Mouse (Mus musculus) neural tube, embryonic 11.5 days (tissue): ENCODE measurements around the gene Plcxd1. TPM values are rescaled to one million over a fixed set of nuclear protein-coding genes. Genes with fewer than 3 reads are reported as not detected.
"Not testable (repeated sequence)": the region's sequence is repeated elsewhere in the genome, so short reads cannot be mapped to it uniquely, and the experiment has no call there.

ENCODE experiments used
- ATAC-seq: fragments of 200-750 bp; cut with Nextera tagmentation; 2 replicates; pipeline ENCODE4 v1.8.0; 2017; ENCODE audit warnings: moderate number of reproducible peaks, mild to moderate bottlenecking, moderate TSS enrichment, moderate library complexity; ENCODE audit not compliant: insufficient read depth, low FRiP score, low TSS enrichment
- DNase-seq: peaks from one replicate; pipeline ENCODE4 v3.0.0-alpha.2; 2015; ENCODE audit warnings: low spot score
- H3K27ac ChIP-seq: fragments of 300-500 bp; sonication (generic); 2 replicates; pipeline ENCODE4 v1.5.1; 2014; ENCODE audit warnings: low read depth, mild to moderate bottlenecking, low read length
- H3K27me3 ChIP-seq: fragments of 300-500 bp; sonication (generic); 2 replicates; pipeline ENCODE4 v1.6.1; 2014; ENCODE audit warnings: mild to moderate bottlenecking, low read length, mixed read lengths; ENCODE audit not compliant: control insufficient read depth, insufficient read depth
- H3K36me3 ChIP-seq: fragments of 300-500 bp; sonication (generic); 2 replicates; pipeline ENCODE4 v1.6.1; 2014; ENCODE audit warnings: mild to moderate bottlenecking, low read length, moderate library complexity, mixed read lengths; ENCODE audit not compliant: control insufficient read depth, insufficient read depth
- H3K4me1 ChIP-seq: fragments of 300-500 bp; sonication (generic); 2 replicates; pipeline ENCODE4 v1.6.1; 2014; ENCODE audit warnings: low read length, mixed read lengths; ENCODE audit not compliant: control insufficient read depth, insufficient read depth
- H3K4me2 ChIP-seq: fragments of 300-500 bp; sonication (generic); 2 replicates; pipeline ENCODE4 v1.6.1; 2014; ENCODE audit warnings: low read depth, mild to moderate bottlenecking, moderate library complexity
- H3K4me3 ChIP-seq: fragments of 300-500 bp; sonication (generic); 2 replicates; pipeline ENCODE4 v1.5.1; 2014; ENCODE audit warnings: low read depth, low read length
- H3K9ac ChIP-seq: fragments of 300-500 bp; sonication (generic); 2 replicates; pipeline ENCODE4 v1.6.1; 2014; ENCODE audit warnings: mild to moderate bottlenecking, low read length
- H3K9me3 ChIP-seq: fragments of 300-500 bp; sonication (generic); 2 replicates; pipeline ENCODE4 v1.6.1; 2016; ENCODE audit warnings: low read length; ENCODE audit not compliant: control insufficient read depth
- WGBS: fragments of 180-500 bp; shearing (Covaris S2); extraction: QIAGEN DNeasy Blood & Tissue Kit; methylation state at CpG from one replicate; pipeline ENCODE4 v1.1.7; 2014; 5-methylcytosine and 5-hydroxymethylcytosine counted together
- polyA plus RNA-seq: library from polyadenylated mRNA; unstranded; fragments of >200 nt; fragmentation: Nextera tagmentation; extraction: Ambion mirVana; gene quantifications from 2 replicates; pipeline ENCODE4 v1.2.1, GENCODE M21; 2014

Plcxd1 gene
- 0.32 and 0.73 TPM in 2 replicates for polyA plus RNA-seq

DNA sequence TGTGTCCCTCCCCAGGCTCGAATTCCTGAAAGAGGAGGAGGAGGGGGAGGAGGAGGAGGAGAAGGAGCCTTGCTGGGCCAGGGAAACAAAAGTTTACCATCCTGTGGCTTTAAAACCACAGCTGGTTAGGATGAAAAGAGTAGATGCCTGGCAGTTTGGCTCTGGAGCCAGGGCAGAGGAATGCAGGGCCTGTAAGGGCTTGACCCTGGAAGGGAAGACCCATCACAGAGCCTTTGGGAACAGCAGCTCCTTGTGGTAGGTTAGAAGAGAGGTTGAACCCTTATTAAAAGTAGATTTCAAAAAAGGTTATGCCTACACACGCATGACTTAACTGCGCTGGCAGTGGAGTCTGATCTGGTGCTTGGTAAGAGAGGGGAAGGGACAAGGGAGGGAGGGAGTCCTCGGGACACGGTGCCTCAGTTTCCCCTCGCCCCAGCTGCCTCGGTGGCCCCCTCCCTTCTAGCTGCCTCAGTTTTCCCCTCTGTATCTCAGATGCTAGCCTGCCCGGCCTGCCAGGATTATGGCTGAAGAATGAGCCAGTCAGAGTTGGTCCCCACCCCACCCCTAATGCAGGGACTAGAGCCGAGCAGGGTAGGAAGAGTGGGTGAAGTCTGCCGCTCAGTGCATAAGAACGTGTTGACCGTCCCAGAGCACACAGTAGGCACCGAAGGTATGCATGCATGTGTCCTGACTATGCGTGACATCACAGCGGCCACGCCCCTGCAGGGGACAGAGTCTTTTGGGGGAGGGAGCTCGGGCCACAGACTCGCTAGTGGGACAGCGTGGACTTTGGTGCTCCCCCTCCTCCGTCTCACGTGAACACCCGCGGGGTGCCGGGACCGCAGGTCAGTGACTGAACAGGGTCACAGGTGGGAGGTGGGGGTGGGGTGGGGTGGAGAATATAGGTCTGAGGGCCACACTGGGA lies at the start of gene Plcxd1:
Gene Plcxd1, plus strand, starts transcription at position 314 of the 925 bp plus-strand sequence.
- H3K4me3 ChIP-seq, result no peak within 1 kb of the TSS
- peaks cover 14% of the 10 kb centered on the region for H3K36me3 ChIP-seq
- WGBS, result 4% methylated on average over 22 of the region's 25 CpGs
- DNase-seq (no peak), ATAC-seq (no peak)
- no peak within 1 kb of the TSS for H3K9ac ChIP-seq
- H3K27ac ChIP-seq, result no peak within 1 kb of the TSS
- H3K27me3 ChIP-seq, result no peaks in the 10 kb centered on the region
- peaks cover 12% of the 10 kb centered on the region; the same call in 1 of the 2 replicates for H3K4me1 ChIP-seq
- no peaks in the 10 kb centered on the region for H3K9me3 ChIP-seq
- peak within 1 kb of the TSS; percentile 44 for H3K4me2 ChIP-seq

DNA sequence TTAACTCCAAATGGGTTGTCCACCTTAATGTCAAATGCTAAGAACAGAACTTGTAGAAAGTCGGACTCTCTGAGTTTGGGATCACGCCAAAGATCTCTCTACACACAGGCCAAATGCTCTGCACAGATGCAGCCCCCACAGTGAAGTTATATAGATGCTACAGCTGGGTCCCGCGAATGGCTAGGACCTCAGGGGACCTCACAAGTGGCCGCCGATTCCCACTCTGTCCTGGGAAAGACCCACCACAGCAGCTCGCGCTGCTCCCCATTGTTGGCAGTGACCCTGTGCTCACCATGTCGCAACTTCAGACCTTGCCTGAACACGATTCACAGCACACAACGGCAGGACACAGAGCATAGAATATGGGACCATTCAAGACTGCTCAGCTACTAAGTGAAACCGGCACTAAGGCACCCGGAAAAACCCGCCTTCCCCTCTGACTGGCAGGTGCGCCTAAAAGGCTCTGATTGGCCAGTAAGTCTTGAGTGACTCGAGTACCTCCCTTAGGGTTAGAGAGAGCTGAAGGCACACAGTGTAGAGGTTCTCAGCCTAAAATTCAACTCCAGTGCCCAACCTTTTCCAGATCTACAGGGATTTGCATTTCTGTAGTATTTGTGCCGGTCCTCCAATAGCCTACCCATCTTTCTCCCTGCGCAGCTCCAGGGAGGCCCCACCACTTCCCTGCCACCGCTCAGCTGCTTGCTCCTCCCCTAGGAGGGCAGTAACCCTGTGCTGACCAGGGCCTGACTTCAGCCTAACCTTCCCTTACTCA lies 41.9 kb upstream of the Plcxd1 start:
- DNase-seq (peak; percentile 78), ATAC-seq (peak; percentile 96)
- Histone ChIP-seq H3K4me1 (no peaks in the 10 kb centered on the region), H3K4me3 (peak overlapping the region; percentile 52), H3K36me3 (no peaks in the 10 kb centered on the region), H3K27me3 (no peaks in the 10 kb centered on the region), H3K9ac (peak overlapping the region; percentile 56), H3K4me2 (peak overlapping the region; percentile 51), H3K9me3 (no peaks in the 10 kb centered on the region), H3K27ac (no peak overlapping the region)
- WGBS, result 4% methylated on average over 19 of the region's 19 CpGs

GRCm38 (mm10) chr5:110072413-110072812 lies 27.4 kb upstream of the Plcxd1 start, which contains the start of gene Gm17655:
TSS of gene Gm17655 (minus strand) at chr5:110072513.
- not testable (repeated sequence) for DNase-seq, ATAC-seq, H3K4me1 ChIP-seq, H3K27me3 ChIP-seq, H3K9ac ChIP-seq, H3K27ac ChIP-seq, H3K4me3 ChIP-seq, H3K4me2 ChIP-seq, H3K36me3 ChIP-seq
- WGBS, result 84% methylated on average over 2 of the region's 2 CpGs
- peaks cover 12% of the 10 kb centered on the region for H3K9me3 ChIP-seq

DNA sequence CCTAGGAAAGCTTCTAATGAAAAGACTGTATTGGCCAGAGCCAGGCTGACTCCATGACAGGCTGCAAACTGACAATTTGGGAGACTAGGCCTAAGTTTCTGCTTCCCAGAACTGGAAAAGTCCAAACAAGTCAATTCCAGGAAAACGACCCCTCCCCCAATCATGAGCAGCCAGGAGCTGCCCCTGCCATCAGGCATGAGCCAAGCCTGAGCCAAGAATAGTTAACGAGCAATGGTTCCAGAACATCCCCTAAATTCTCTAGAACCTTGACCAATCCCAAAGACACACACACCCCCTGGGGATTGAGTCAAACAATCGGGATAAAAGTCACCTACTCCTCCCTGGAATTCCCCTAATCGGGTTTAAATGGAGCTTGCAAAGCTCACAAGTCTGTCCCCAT lies 16.8 kb upstream of the Plcxd1 start:
- no peak overlapping the region for H3K4me3 ChIP-seq

DNA sequence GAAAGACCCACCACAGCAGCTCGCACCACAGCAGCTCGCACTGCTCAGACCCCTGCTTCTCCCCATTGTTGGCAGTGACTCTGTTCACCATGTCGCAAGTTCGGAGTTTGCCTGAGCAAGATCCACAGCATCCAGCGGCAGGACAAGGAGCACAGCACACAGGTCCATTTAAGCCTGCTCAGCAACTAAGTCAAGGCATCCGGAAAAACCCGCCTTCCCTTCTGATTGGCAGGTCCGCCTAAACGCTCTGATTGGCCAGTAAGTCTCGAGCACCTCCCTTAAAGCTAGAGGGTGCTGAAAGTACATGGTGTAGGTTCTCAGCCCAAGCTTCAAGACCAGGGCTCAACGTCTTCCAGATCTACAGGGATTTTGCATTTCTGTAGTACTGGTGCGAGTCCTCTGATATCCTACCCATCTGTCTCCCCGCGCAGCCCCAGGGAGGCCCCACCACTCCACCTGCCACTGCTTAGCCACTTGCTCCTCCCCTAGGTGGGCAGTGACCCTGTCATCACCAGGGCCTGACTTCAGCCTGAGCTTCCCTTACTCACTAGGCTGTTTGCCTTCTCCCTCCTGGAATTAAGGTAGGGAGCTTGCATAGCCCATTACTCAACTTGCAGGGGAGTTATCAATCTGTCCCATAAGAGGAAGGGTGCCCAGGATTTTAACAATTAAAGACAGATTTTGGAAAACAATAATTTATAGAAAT lies 13.5 kb upstream of the Plcxd1 start:
- H3K27me3 ChIP-seq, result no peaks in the 10 kb centered on the region
- no peak overlapping the region for H3K4me3 ChIP-seq
- 37% methylated on average over 14 of the region's 14 CpGs for WGBS

More for the DNA sequence above, 16.8 kb upstream of the Plcxd1 start:
- Histone ChIP-seq H3K36me3 (no peaks in the 10 kb centered on the region), H3K4me2 (no peak overlapping the region), H3K27me3 (no peaks in the 10 kb centered on the region), H3K4me1 (no peaks in the 10 kb centered on the region), H3K9ac (no peak overlapping the region), H3K9me3 (0 out of 2 replicates have a peak, but pooled peaks cover 2% of the 10 kb centered on the region), H3K27ac (no peak overlapping the region)
- 80% methylated on average over 4 of the region's 4 CpGs for WGBS
- DNase-seq, result no peak
- ATAC-seq, result no peak

GRCm38 (mm10) chr5:110091546-110091945 lies 8.2 kb upstream of the Plcxd1 start:
- no peak overlapping the region for H3K9ac ChIP-seq
- no peaks in the 10 kb centered on the region for H3K4me1 ChIP-seq
- WGBS, result 75% methylated on average over 2 of the region's 2 CpGs
- no peaks in the 10 kb centered on the region for H3K36me3 ChIP-seq
- H3K27ac ChIP-seq, result no peak overlapping the region
- no peaks in the 10 kb centered on the region for H3K27me3 ChIP-seq
- H3K4me2 ChIP-seq, result no peak overlapping the region
- ATAC-seq, result no peak
- H3K9me3 ChIP-seq, result no peaks in the 10 kb centered on the region
- no peak for DNase-seq
- H3K4me3 ChIP-seq, result no peak overlapping the region

More for the DNA sequence above, 13.5 kb upstream of the Plcxd1 start:
- Histone ChIP-seq H3K36me3 (no peaks in the 10 kb centered on the region), H3K27ac (no peak overlapping the region), H3K4me1 (no peaks in the 10 kb centered on the region), H3K4me2 (no peak overlapping the region), H3K9me3 (0 out of 2 replicates have a peak, but pooled peaks cover 2% of the 10 kb centered on the region), H3K9ac (no peak overlapping the region)
- DNase-seq, result no peak
- no peak for ATAC-seq

DNA sequence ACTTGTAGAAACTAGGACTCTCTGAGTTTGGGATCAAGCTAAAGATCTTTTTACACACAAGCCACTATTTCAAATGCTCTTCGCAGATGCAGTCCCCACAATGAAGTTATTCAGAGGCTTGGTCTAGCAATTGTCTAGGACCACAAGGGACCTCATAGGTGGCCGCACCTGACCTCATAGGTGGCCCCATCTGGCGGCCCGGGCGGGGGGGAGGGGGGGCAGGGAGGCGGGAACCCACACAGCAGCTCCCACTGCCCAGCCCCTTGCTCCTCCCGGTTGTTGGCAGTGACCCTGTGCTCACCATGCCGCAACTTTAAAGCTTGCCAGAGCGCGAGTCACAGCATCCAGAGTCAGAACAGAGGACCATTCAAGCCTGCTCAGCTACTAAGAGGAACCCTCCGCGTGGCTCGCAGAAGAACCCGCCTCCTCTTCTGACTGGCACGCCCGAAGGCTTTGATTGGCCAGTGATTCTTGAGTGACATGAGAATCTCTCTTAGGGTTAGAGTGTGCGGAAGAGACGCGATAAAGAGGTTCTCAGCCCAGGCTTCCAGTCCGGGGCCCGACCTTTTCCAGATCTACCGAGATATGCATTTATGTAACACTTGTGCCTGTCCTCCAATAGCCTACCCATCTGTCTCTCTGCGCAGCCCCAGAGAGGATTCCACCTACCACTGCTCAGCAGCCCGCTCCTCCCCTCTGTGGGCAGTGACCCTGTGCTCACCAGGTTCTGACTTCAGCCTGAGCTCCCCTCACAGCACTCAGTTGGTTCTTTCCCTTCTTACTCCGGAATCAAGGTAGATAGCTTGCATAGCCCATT lies 5.5 kb upstream of the Plcxd1 start, which contains the start of gene Gm35315:
Gene Gm35315, minus strand, starts transcription at position 391 of the 817 bp plus-strand sequence.
- no peaks in the 10 kb centered on the region for H3K27me3 ChIP-seq
- ATAC-seq (peak; percentile 96), DNase-seq (peak; percentile 88)
- H3K9ac ChIP-seq, result peak within 1 kb of the TSS; percentile 62
- no peaks in the 10 kb centered on the region for H3K36me3 ChIP-seq
- under 1% methylated on average over 25 of the region's 25 CpGs for WGBS
- no peak within 1 kb of the TSS for H3K27ac ChIP-seq
- no peaks in the 10 kb centered on the region for H3K4me1 ChIP-seq
- peak within 1 kb of the TSS; percentile 49 for H3K4me3 ChIP-seq
- H3K4me2 ChIP-seq, result peak within 1 kb of the TSS; percentile 50
- H3K9me3 ChIP-seq, result no peaks in the 10 kb centered on the region
